Mouse (Mus musculus): ENCODE results near the gene Micall2. TPM values are rescaled to one million over a fixed set of nuclear protein-coding genes. Genes with fewer than 3 reads are reported as not detected.

Micall2 gene
- polyA plus RNA-seq, 1 experiment from 2014 or later, result 5.7 TPM

GRCm38 (mm10) chr5:139686530-139687249, 49.4 kb downstream of the Micall2 start:
- DNase-seq (ENCODE audit: low spot score), result peak; percentile 78
- ATAC-seq (replicated peaks; ENCODE audit: insufficient number of reproducible peaks, low FRiP score, low TSS enrichment, low read depth), result peak; percentile 76
- H3K4me3 ChIP-seq (ENCODE audit: low read depth, low read length), result no peak overlapping the region
- no peaks in the 10 kb centered on the region for H3K9me3 ChIP-seq (replicated peaks; ENCODE audit: control insufficient read depth, low read length)
- no peaks in the 10 kb centered on the region for H3K27me3 ChIP-seq (ENCODE audit: control insufficient read depth, insufficient read depth, low read length)
- no peak overlapping the region for H3K4me2 ChIP-seq (ENCODE audit: low read depth, low read length)
- peaks cover 6% of the 10 kb centered on the region; the same call in 1 of the 2 replicates for H3K4me1 ChIP-seq (ENCODE audit: control insufficient read depth, insufficient read depth, low read length)
- H3K27ac ChIP-seq (replicated peaks; ENCODE audit: low read depth, low read length), result no peak overlapping the region
- 27% methylated on average over 21 of the region's 21 CpGs for WGBS
- no peak overlapping the region for H3K9ac ChIP-seq (replicated peaks; ENCODE audit: low read length)
- no peaks in the 10 kb centered on the region for H3K36me3 ChIP-seq (replicated peaks; ENCODE audit: control insufficient read depth, insufficient read depth, low read depth, low read length)

DNA sequence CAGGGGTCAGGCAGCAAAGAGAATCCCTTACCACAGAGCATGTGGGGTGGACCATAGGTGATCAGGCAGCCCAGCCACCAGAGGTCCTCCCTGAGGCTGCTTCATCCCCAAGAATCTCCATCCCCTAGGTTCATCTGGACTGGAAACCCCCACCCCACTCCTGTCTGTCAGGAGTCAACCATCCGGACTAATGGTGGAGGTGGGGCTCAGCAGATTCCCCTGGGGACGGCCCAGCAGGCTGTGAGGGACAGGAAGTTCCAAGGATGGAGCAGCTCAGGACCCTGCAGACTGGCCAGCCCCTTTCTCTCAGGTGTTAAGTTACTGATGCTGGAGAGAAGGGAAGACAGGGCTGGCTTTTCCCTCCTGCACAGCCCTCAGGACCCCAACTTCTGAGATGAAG, 52.9 kb downstream of the Micall2 start:
- 3% methylated on average over 2 of the region's 2 CpGs for WGBS
- ATAC-seq (replicated peaks; ENCODE audit: insufficient number of reproducible peaks, low FRiP score, low TSS enrichment, low read depth) (no peak), DNase-seq (ENCODE audit: low spot score) (peak; percentile 23)
- no peak overlapping the region for H3K4me3 ChIP-seq (ENCODE audit: low read depth, low read length)
- H3K27ac ChIP-seq (replicated peaks; ENCODE audit: low read depth, low read length), result peak overlapping the region; percentile 28; the same call in 1 of the 2 replicates
- H3K4me2 ChIP-seq (ENCODE audit: low read depth, low read length), result no peak overlapping the region
- no peak overlapping the region for H3K9ac ChIP-seq (replicated peaks; ENCODE audit: low read length)
- peaks cover 6% of the 10 kb centered on the region; the same call in 1 of the 2 replicates for H3K4me1 ChIP-seq (ENCODE audit: control insufficient read depth, insufficient read depth, low read length)
- H3K36me3 ChIP-seq (replicated peaks; ENCODE audit: control insufficient read depth, insufficient read depth, low read depth, low read length), result no peaks in the 10 kb centered on the region
- H3K9me3 ChIP-seq (replicated peaks; ENCODE audit: control insufficient read depth, low read length), result no peaks in the 10 kb centered on the region
- H3K27me3 ChIP-seq (ENCODE audit: control insufficient read depth, insufficient read depth, low read length), result no peaks in the 10 kb centered on the region

DNA sequence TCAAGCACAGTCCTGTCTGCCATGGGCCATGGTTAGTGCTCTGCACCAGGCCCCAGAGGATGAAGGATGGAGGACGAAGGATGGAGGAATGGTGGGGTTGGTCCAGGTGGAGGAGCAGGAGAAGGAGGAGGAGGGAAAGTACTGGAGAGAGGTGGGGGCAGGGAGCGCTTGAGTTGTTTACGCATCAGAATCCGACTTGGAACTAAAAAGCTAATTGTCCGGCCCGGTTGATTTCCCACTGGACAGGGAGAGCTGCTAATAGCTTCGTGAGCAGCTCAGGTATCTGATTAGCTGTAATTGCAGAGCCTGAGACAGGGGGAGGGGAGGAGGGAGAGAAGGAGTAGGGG, 53.5 kb downstream of the Micall2 start:
- no peak overlapping the region for H3K4me2 ChIP-seq (ENCODE audit: low read depth, low read length)
- H3K27me3 ChIP-seq (ENCODE audit: control insufficient read depth, insufficient read depth, low read length), result no peaks in the 10 kb centered on the region
- ATAC-seq (replicated peaks; ENCODE audit: insufficient number of reproducible peaks, low FRiP score, low TSS enrichment, low read depth) (no peak), DNase-seq (ENCODE audit: low spot score) (peak; percentile 68)
- H3K9ac ChIP-seq (replicated peaks; ENCODE audit: low read length), result no peak overlapping the region; the same call in 1 of the 2 replicates
- no peak overlapping the region for H3K4me3 ChIP-seq (ENCODE audit: low read depth, low read length)
- no peak overlapping the region for H3K27ac ChIP-seq (replicated peaks; ENCODE audit: low read depth, low read length)
- H3K36me3 ChIP-seq (replicated peaks; ENCODE audit: control insufficient read depth, insufficient read depth, low read depth, low read length), result no peaks in the 10 kb centered on the region
- H3K4me1 ChIP-seq (ENCODE audit: control insufficient read depth, insufficient read depth, low read length), result peaks cover 6% of the 10 kb centered on the region; the same call in 1 of the 2 replicates
- WGBS, result 3% methylated on average over 7 of the region's 7 CpGs
- H3K9me3 ChIP-seq (replicated peaks; ENCODE audit: control insufficient read depth, low read length), result no peaks in the 10 kb centered on the region

DNA sequence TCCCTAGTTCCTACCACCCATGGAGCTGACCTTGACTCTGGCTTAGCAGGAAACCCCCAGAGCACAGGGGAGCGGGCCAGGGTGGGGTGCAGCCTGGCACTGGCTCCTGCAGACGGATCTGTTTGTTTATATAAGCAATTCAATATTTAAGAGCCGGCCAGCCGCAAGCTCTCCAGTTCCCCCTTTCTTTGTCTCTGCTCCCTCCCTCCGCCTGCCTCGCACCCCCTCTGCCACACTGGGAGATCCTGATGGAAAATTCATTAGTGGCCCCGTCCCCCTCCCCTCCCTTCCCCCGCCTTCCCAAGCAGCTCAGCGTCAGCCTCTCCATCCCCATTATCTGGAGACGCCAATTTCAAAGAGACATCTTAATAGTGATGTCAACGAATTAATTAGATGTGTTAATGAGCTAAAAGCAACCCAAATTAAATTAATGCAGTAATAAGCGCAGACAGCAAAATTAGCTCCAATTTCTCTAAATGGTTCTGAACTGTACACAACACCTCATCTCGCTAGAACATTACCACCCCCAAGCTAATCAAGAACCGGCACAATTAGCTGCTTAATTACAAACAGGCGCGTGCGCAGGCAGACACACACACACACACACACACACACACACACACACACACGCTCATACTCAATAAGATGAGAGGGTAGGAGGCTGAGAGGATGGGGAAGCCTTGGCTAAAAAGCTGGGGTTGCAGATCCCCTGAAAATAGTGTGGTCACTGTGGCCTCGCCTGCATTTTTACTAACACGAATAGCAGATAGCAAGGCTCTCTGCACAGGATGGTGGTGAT, 54.1 kb downstream of the Micall2 start:
- Histone ChIP-seq H3K9me3 (replicated peaks; ENCODE audit: control insufficient read depth, low read length) (no peaks in the 10 kb centered on the region), H3K4me3 (ENCODE audit: low read depth, low read length) (no peak overlapping the region), H3K4me2 (ENCODE audit: low read depth, low read length) (no peak overlapping the region), H3K9ac (replicated peaks; ENCODE audit: low read length) (no peak overlapping the region; the same call in 1 of the 2 replicates), H3K27ac (replicated peaks; ENCODE audit: low read depth, low read length) (no peak overlapping the region), H3K4me1 (ENCODE audit: control insufficient read depth, insufficient read depth, low read length) (peaks cover 6% of the 10 kb centered on the region; the same call in 1 of the 2 replicates), H3K36me3 (replicated peaks; ENCODE audit: control insufficient read depth, insufficient read depth, low read depth, low read length) (no peaks in the 10 kb centered on the region), H3K27me3 (ENCODE audit: control insufficient read depth, insufficient read depth, low read length) (no peaks in the 10 kb centered on the region)
- ATAC-seq (replicated peaks; ENCODE audit: insufficient number of reproducible peaks, low FRiP score, low TSS enrichment, low read depth) (0 out of 2 replicates have a peak, but pooled peaks have one; percentile 26), DNase-seq (ENCODE audit: low spot score) (peak; percentile 69)
- 1% methylated on average over 20 of the region's 20 CpGs for WGBS

DNA sequence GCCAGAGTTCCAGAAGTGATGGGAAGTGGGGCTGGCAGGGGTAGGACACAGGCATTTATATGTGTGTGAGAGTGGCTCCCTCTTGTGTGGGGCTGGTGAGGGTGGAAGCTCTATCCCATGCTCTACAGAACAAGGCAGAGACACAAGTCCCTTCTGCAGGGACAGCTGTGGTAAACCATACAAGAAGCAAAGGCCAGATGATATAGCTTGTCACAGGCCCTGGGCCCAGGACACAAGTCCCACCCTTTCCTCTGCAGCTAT, 60.5 kb downstream of the Micall2 start:
- Histone ChIP-seq H3K36me3 (replicated peaks; ENCODE audit: control insufficient read depth, insufficient read depth, low read depth, low read length) (no peaks in the 10 kb centered on the region), H3K4me3 (ENCODE audit: low read depth, low read length) (no peak overlapping the region), H3K9me3 (replicated peaks; ENCODE audit: control insufficient read depth, low read length) (no peaks in the 10 kb centered on the region), H3K4me1 (ENCODE audit: control insufficient read depth, insufficient read depth, low read length) (no peaks in the 10 kb centered on the region), H3K9ac (replicated peaks; ENCODE audit: low read length) (no peak overlapping the region), H3K27ac (replicated peaks; ENCODE audit: low read depth, low read length) (no peak overlapping the region), H3K27me3 (ENCODE audit: control insufficient read depth, insufficient read depth, low read length) (peaks cover 3% of the 10 kb centered on the region; the same call in 1 of the 2 replicates), H3K4me2 (ENCODE audit: low read depth, low read length) (no peak overlapping the region)
- ATAC-seq (replicated peaks; ENCODE audit: insufficient number of reproducible peaks, low FRiP score, low TSS enrichment, low read depth) (no peak), DNase-seq (ENCODE audit: low spot score) (no peak)

DNA sequence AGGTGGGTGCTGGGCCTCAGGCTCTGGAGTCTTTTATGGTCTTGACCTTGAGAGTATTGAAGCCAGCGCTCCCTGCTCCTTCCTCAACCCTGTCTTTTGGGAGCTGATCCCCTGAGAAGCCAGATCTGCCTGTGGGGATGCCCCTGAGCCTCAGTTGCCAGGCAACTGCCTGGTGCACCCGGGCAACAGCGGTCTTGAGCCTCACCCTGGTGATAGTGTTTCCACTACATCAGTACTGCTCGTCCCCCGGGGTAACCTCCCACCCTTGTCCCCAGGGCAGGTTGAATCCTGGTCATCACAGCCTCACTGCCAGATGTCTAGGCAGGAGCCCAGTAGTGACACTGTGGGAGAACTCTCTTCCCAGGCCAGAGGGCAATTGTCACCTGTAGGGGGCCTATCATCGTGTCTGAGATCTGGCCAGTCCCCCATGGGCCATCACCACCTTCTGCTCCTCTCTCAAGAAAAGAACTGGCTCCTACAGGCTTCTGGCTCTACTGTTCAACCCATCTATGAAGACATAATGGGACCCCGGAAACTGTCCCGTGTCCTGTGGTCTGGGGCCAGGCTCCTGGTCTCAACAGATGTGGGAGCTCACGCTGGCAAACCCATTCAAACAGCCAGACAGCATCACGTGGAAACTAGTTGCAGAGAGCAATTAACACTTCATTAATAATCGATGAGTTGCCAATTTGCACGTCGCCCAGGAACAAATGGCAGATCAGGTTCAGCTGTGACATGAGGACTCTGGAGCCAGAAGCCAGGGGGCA, 61.0 kb downstream of the Micall2 start:
- DNase-seq (ENCODE audit: low spot score) (no peak), ATAC-seq (replicated peaks; ENCODE audit: insufficient number of reproducible peaks, low FRiP score, low TSS enrichment, low read depth) (no peak)
- Histone ChIP-seq H3K4me2 (ENCODE audit: low read depth, low read length) (no peak overlapping the region), H3K9ac (replicated peaks; ENCODE audit: low read length) (no peak overlapping the region), H3K27me3 (ENCODE audit: control insufficient read depth, insufficient read depth, low read length) (peaks cover 3% of the 10 kb centered on the region; the same call in 1 of the 2 replicates), H3K36me3 (replicated peaks; ENCODE audit: control insufficient read depth, insufficient read depth, low read depth, low read length) (no peaks in the 10 kb centered on the region), H3K4me3 (ENCODE audit: low read depth, low read length) (no peak overlapping the region), H3K27ac (replicated peaks; ENCODE audit: low read depth, low read length) (no peak overlapping the region), H3K9me3 (replicated peaks; ENCODE audit: control insufficient read depth, low read length) (no peaks in the 10 kb centered on the region), H3K4me1 (ENCODE audit: control insufficient read depth, insufficient read depth, low read length) (no peaks in the 10 kb centered on the region)
- 55% methylated on average over 13 of the region's 13 CpGs for WGBS

DNA sequence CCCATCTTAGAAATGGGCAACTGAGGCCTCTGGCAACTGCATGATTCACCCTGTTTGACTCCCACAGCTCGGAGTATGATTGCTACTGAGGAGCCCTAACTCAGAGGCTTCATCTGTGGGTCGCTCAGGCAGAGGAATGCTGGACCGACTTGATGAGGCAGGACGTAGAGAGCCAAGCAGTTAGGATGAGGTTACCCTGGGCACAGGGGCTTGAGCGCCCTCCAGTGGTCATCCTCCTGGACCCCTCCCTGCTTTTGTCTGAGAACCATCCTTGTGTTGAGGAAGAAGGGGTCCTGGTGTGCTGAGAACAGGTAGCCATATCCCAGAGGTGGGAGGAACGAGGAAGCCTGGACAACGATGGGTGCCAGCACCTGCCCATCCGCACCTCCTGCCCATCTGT, 66.8 kb downstream of the Micall2 start:
- no peaks in the 10 kb centered on the region for H3K9me3 ChIP-seq (replicated peaks; ENCODE audit: control insufficient read depth, low read length)
- DNase-seq (ENCODE audit: low spot score) (peak; percentile 55), ATAC-seq (replicated peaks; ENCODE audit: insufficient number of reproducible peaks, low FRiP score, low TSS enrichment, low read depth) (no peak)
- H3K4me2 ChIP-seq (ENCODE audit: low read depth, low read length), result no peak overlapping the region
- no peaks in the 10 kb centered on the region for H3K4me1 ChIP-seq (ENCODE audit: control insufficient read depth, insufficient read depth, low read length)
- H3K27me3 ChIP-seq (ENCODE audit: control insufficient read depth, insufficient read depth, low read length), result peaks cover 22% of the 10 kb centered on the region
- no peak overlapping the region for H3K27ac ChIP-seq (replicated peaks; ENCODE audit: low read depth, low read length)
- H3K36me3 ChIP-seq (replicated peaks; ENCODE audit: control insufficient read depth, insufficient read depth, low read depth, low read length), result no peaks in the 10 kb centered on the region
- WGBS, result 13% methylated on average over 8 of the region's 8 CpGs
- H3K4me3 ChIP-seq (ENCODE audit: low read depth, low read length), result no peak overlapping the region
- H3K9ac ChIP-seq (replicated peaks; ENCODE audit: low read length), result no peak overlapping the region

All from embryonic facial prominence, embryonic 11.5 days (tissue).